Comparison of ENCODE assay signal across 18 mouse cellular contexts in the genomic region with DNA sequence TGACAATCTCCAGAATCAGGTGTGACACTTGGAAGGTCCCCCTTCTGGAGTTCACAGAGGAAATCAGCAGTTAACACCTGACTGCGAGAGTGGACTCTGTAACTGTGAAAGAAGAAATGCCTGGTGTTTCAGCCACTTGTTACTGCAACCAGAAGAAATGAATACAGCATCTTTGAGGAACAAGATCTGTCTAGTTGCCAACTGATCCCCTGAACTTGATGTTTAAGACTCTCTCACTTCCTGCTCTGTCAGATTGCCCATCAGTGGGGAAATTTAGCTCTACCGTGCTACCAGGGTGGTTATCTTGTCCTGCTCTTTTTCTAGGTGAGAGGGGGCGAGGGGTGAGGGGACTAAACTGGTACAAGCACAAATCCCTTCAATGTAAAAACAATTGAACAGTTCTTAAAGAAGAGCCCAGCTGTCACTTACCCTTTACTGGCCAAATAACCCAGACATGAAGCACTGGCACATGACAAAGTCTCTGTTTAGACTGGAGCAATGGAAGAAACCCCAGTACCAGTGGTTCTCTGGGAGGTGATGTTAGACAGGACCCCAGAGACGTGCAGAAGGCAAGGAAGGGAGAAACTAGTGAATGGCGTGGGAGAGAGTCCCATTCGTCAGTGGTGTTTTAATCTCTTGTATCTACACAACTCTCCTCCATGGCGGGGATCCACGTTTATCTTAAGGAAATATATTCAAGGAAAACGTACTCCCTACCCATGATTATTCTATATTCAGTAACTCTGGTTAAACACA.
DNase-seq lines count a peak whose midpoint lies in the region; ATAC-seq and TF ChIP-seq lines count a peak whose summit lies in the region.
"Had no signal": no experiment of that assay in that cellular context is flagged by ENCODE, and none has a peak within 500 bp of the region (broad histone marks: within the 10 kb centered on the region; RNA-seq: fewer than 3 reads in every experiment).

No protein-coding gene starts in this region.

- no peak overlapping the region for H3K4me2 ChIP-seq in stomach, embryonic 14.5 days (replicated peaks; ENCODE audit: low read depth, low read length)
- no peak overlapping the region for H3K4me2 ChIP-seq in stomach, postnatal 0 days (replicated peaks; ENCODE audit: low read depth)
- H3K4me2 ChIP-seq in forebrain, embryonic 11.5 days (ENCODE audit: low read depth, low read length, severe bottlenecking) = no peak overlapping the region
- H3K4me2 ChIP-seq: forebrain, embryonic 13.5 days; limb, embryonic 12.5 days; lung, embryonic 15.5 days had no signal

- peak; percentile 80; the same call in 1 of the 2 replicates for ATAC-seq in stomach, embryonic 14.5 days (ENCODE audit: insufficient number of reproducible peaks, insufficient read depth, low FRiP score, low read depth)
- ATAC-seq in stomach, postnatal 0 days (ENCODE audit: low FRiP score, low TSS enrichment) = no peak
- ATAC-seq in monocyte, adult 5-6 weeks (replicated peaks; ENCODE audit: insufficient number of reproducible peaks, low FRiP score, low TSS enrichment, poor library complexity, severe bottlenecking) = peak; percentile 24; the same call in 1 of the 2 replicates
- no peak for ATAC-seq in activated CD4-positive, CD25-positive, alpha-beta regulatory T cell, adult 4 months
- ATAC-seq in forebrain, embryonic 11.5 days (replicated peaks; ENCODE audit: low FRiP score) = no peak
- ATAC-seq: forebrain, embryonic 13.5 days; inflammation-experienced regulatory T-cells, adult 6 months had no signal

- H3K4me1 ChIP-seq in stomach, embryonic 14.5 days (ENCODE audit: control insufficient read depth, insufficient read depth, low read length) = no peaks in the 10 kb centered on the region; the same call in 1 of the 2 replicates
- no peaks in the 10 kb centered on the region for H3K4me1 ChIP-seq in stomach, postnatal 0 days (replicated peaks; ENCODE audit: control insufficient read depth, insufficient read depth)
- H3K4me1 ChIP-seq in forebrain, embryonic 11.5 days (replicated peaks; ENCODE audit: control insufficient read depth, insufficient read depth, low read length) = no peaks in the 10 kb centered on the region
- H3K4me1 ChIP-seq: forebrain, embryonic 13.5 days; heart, embryonic 10.5 days; limb, embryonic 12.5 days; midbrain, embryonic 10.5 days had no signal

- TF ChIP-seq CTCF in stomach, postnatal 0 days (IDR thresholded peaks at IDR 0.05; ENCODE audit: low read depth) = no peak

- H3K4me3 ChIP-seq in stomach, embryonic 14.5 days (ENCODE audit: low read depth, low read length) = no peak overlapping the region
- H3K4me3 ChIP-seq in stomach, postnatal 0 days (ENCODE audit: low read depth, low read length) = no peak overlapping the region
- no peak overlapping the region for H3K4me3 ChIP-seq in forebrain, embryonic 11.5 days (ENCODE audit: low read depth, low read length)
- H3K4me3 ChIP-seq: forebrain, embryonic 13.5 days; heart, embryonic 10.5 days; limb, embryonic 12.5 days; lung, embryonic 15.5 days; midbrain, embryonic 10.5 days had no signal

- no peak overlapping the region for H3K9ac ChIP-seq in stomach, embryonic 14.5 days (replicated peaks; ENCODE audit: low read depth, low read length)
- H3K9ac ChIP-seq in stomach, postnatal 0 days (ENCODE audit: low read length) = no peak overlapping the region
- H3K9ac ChIP-seq in forebrain, embryonic 11.5 days (ENCODE audit: low read length) = no peak overlapping the region
- H3K9ac ChIP-seq: forebrain, embryonic 13.5 days; limb, embryonic 12.5 days; liver, embryonic 14.5 days; lung, embryonic 15.5 days had no signal

- DNase-seq in heart, adult 11 months = peak; percentile 54
- no peak for DNase-seq in heart, postnatal 14 days
- no peak for DNase-seq in stomach, postnatal 0 days (ENCODE audit: low spot score)
- no peak for DNase-seq in forebrain, embryonic 11.5 days (ENCODE audit: low spot score)
- DNase-seq: cerebellum, adult 9-10 months; gastrocnemius, postnatal 36 days; retina, postnatal 1 day; thymus, postnatal 25 days had no signal

- intact Hi-C loops in heart, postnatal 14 days (cut with DNase I) = no loop called here

- WGBS in stomach, embryonic 14.5 days = 44% methylated on average over 9 of the region's 9 CpGs
- 47% methylated on average over 9 of the region's 9 CpGs for WGBS in stomach, postnatal 0 days
- 81% methylated on average over 9 of the region's 9 CpGs for WGBS in forebrain, embryonic 11.5 days

- peak overlapping the region; percentile 29; the same call in 1 of the 2 replicates for H3K27ac ChIP-seq in stomach, embryonic 14.5 days (ENCODE audit: low read length)
- H3K27ac ChIP-seq in stomach, postnatal 0 days (replicated peaks) = no peak overlapping the region
- no peak overlapping the region for H3K27ac ChIP-seq in forebrain, embryonic 11.5 days (ENCODE audit: low read depth, low read length)
- H3K27ac ChIP-seq: forebrain, embryonic 13.5 days; heart, embryonic 10.5 days; limb, embryonic 12.5 days; liver, embryonic 14.5 days; lung, embryonic 15.5 days; midbrain, embryonic 10.5 days had no signal

- H3K9me3 ChIP-seq in stomach, embryonic 14.5 days (ENCODE audit: control insufficient read depth, low read depth, low read length) = no peaks in the 10 kb centered on the region
- H3K9me3 ChIP-seq in stomach, postnatal 0 days (ENCODE audit: control insufficient read depth, low read length) = no peaks in the 10 kb centered on the region
- H3K9me3 ChIP-seq in forebrain, embryonic 11.5 days (ENCODE audit: control insufficient read depth, low read length) = no peaks in the 10 kb centered on the region
- H3K9me3 ChIP-seq: forebrain, embryonic 13.5 days; heart, embryonic 10.5 days; limb, embryonic 12.5 days; lung, embryonic 15.5 days; midbrain, embryonic 10.5 days had no signal

- no peaks in the 10 kb centered on the region for H3K36me3 ChIP-seq in stomach, embryonic 14.5 days (ENCODE audit: control insufficient read depth, insufficient read depth, low read length)
- H3K36me3 ChIP-seq in stomach, postnatal 0 days (ENCODE audit: control insufficient read depth, insufficient read depth, low read length) = no peaks in the 10 kb centered on the region
- H3K36me3 ChIP-seq in forebrain, embryonic 11.5 days (ENCODE audit: control insufficient read depth, insufficient read depth, low read length) = no peaks in the 10 kb centered on the region
- H3K36me3 ChIP-seq: heart, embryonic 10.5 days; limb, embryonic 12.5 days; lung, embryonic 15.5 days; midbrain, embryonic 10.5 days had no signal

- TF ChIP-seq EP300 in stomach, postnatal 0 days (optimal IDR thresholded peaks at IDR 0.05) = no peak

- no peaks in the 10 kb centered on the region for H3K27me3 ChIP-seq in stomach, embryonic 14.5 days (ENCODE audit: control insufficient read depth, insufficient read depth, low read length)
- no peaks in the 10 kb centered on the region for H3K27me3 ChIP-seq in stomach, postnatal 0 days (ENCODE audit: control insufficient read depth, insufficient read depth, low read length)
- H3K27me3 ChIP-seq in forebrain, embryonic 11.5 days (ENCODE audit: control insufficient read depth, insufficient read depth, low read length) = no peaks in the 10 kb centered on the region
- H3K27me3 ChIP-seq: forebrain, embryonic 13.5 days; limb, embryonic 12.5 days; lung, embryonic 15.5 days had no signal

Comparison
In these comparisons a context has a peak if more than half of its experiments do, and no peak if none do; other contexts are left out.
1. ATAC-seq: peak in stomach, embryonic 14.5 days (single experiment) and monocyte, adult 5-6 weeks (single experiment); none in stomach, postnatal 0 days (single experiment), activated CD4-positive, CD25-positive, alpha-beta regulatory T cell, adult 4 months (single experiment) and forebrain, embryonic 11.5 days (single experiment).